Mouse (Mus musculus): ENCODE measurements around the gene Nsun2. TPM values are rescaled to one million over a fixed set of nuclear protein-coding genes. Genes with fewer than 3 reads are reported as not detected.

Gene Nsun2
- polyA plus RNA-seq, 1 experiment from 2014 or later: 125 TPM

- DNase-seq (ENCODE audit: low spot score, missing footprints) (no peak), ATAC-seq (ENCODE audit: low FRiP score) (no peak)
- Histone ChIP-seq H3K9me3 (ENCODE audit: control insufficient read depth, low read length) (no peaks in the 10 kb centered on the region), H3K27me3 (ENCODE audit: control insufficient read depth, insufficient read depth, low read length) (no peaks in the 10 kb centered on the region), H3K4me2 (no peak overlapping the region), H3K27ac (ENCODE audit: low read depth, low read length) (no peak overlapping the region), H3K4me3 (ENCODE audit: low read depth, low read length) (no peak overlapping the region), H3K36me3 (ENCODE audit: control insufficient read depth, insufficient read depth, low read length) (no peaks in the 10 kb centered on the region), H3K4me1 (ENCODE audit: control insufficient read depth, insufficient read depth, low read length) (peaks cover 5% of the 10 kb centered on the region), H3K9ac (ENCODE audit: low read length) (no peak overlapping the region)
- WGBS: 34% methylated on average over 8 of the region's 8 CpGs
Observed at GRCm38 (mm10) chr13:69555045-69555444, 21.5 kb downstream of the Nsun2 start.

GRCm38 (mm10) chr13:69555957-69556482, 22.5 kb downstream of the Nsun2 start:
- no peak overlapping the region for H3K27ac ChIP-seq (ENCODE audit: low read depth, low read length)
- no peaks in the 10 kb centered on the region for H3K9me3 ChIP-seq (ENCODE audit: control insufficient read depth, low read length)
- no peak overlapping the region for H3K4me3 ChIP-seq (ENCODE audit: low read depth, low read length)
- ATAC-seq (ENCODE audit: low FRiP score) (no peak), DNase-seq (ENCODE audit: low spot score, missing footprints) (no peak)
- H3K4me2 ChIP-seq: no peak overlapping the region
- peaks cover 5% of the 10 kb centered on the region for H3K4me1 ChIP-seq (ENCODE audit: control insufficient read depth, insufficient read depth, low read length)
- no peak overlapping the region for H3K9ac ChIP-seq (ENCODE audit: low read length)
- WGBS: 88% methylated on average over 6 of the region's 6 CpGs
- no peaks in the 10 kb centered on the region for H3K36me3 ChIP-seq (ENCODE audit: control insufficient read depth, insufficient read depth, low read length)
- no peaks in the 10 kb centered on the region for H3K27me3 ChIP-seq (ENCODE audit: control insufficient read depth, insufficient read depth, low read length)

- ATAC-seq (ENCODE audit: low FRiP score): no peak
- no peak for DNase-seq (ENCODE audit: low spot score, missing footprints)
- no peak overlapping the region for H3K4me3 ChIP-seq (ENCODE audit: low read depth, low read length)
Observed at GRCm38 (mm10) chr13:69556728-69557127, 23.2 kb downstream of the Nsun2 start.

GRCm38 (mm10) chr13:69558098-69558660, 24.6 kb downstream of the Nsun2 start:
- 81% methylated on average over 6 of the region's 6 CpGs for WGBS

More at GRCm38 (mm10) chr13:69556728-69557127, 23.2 kb downstream of the Nsun2 start:
- Histone ChIP-seq H3K9ac (ENCODE audit: low read length) (no peak overlapping the region), H3K4me1 (ENCODE audit: control insufficient read depth, insufficient read depth, low read length) (peaks cover 5% of the 10 kb centered on the region), H3K27me3 (ENCODE audit: control insufficient read depth, insufficient read depth, low read length) (no peaks in the 10 kb centered on the region), H3K36me3 (ENCODE audit: control insufficient read depth, insufficient read depth, low read length) (no peaks in the 10 kb centered on the region), H3K27ac (ENCODE audit: low read depth, low read length) (no peak overlapping the region), H3K9me3 (ENCODE audit: control insufficient read depth, low read length) (no peaks in the 10 kb centered on the region), H3K4me2 (no peak overlapping the region)

GRCm38 (mm10) chr13:69559291-69559961, 25.9 kb downstream of the Nsun2 start:
- H3K9me3 ChIP-seq (ENCODE audit: control insufficient read depth, low read length): no peaks in the 10 kb centered on the region
- H3K4me2 ChIP-seq: no peak overlapping the region
- no peak overlapping the region for H3K4me3 ChIP-seq (ENCODE audit: low read depth, low read length)
- peak overlapping the region; percentile 51; the same call in 1 of the 2 replicates for H3K27ac ChIP-seq (ENCODE audit: low read depth, low read length)
- peaks cover 5% of the 10 kb centered on the region for H3K4me1 ChIP-seq (ENCODE audit: control insufficient read depth, insufficient read depth, low read length)
- no peaks in the 10 kb centered on the region for H3K27me3 ChIP-seq (ENCODE audit: control insufficient read depth, insufficient read depth, low read length)
- ATAC-seq (ENCODE audit: low FRiP score): peak; percentile 75
- 41% methylated on average over 13 of the region's 13 CpGs for WGBS
- H3K36me3 ChIP-seq (ENCODE audit: control insufficient read depth, insufficient read depth, low read length): no peaks in the 10 kb centered on the region
- H3K9ac ChIP-seq (ENCODE audit: low read length): peak overlapping the region; percentile 36; the same call in 1 of the 2 replicates
- DNase-seq (ENCODE audit: low spot score, missing footprints): no peak

More at GRCm38 (mm10) chr13:69558098-69558660, 24.6 kb downstream of the Nsun2 start:
- peaks cover 5% of the 10 kb centered on the region for H3K4me1 ChIP-seq (ENCODE audit: control insufficient read depth, insufficient read depth, low read length)
- DNase-seq (ENCODE audit: low spot score, missing footprints) (no peak), ATAC-seq (ENCODE audit: low FRiP score) (no peak)
- no peaks in the 10 kb centered on the region for H3K27me3 ChIP-seq (ENCODE audit: control insufficient read depth, insufficient read depth, low read length)
- H3K9ac ChIP-seq (ENCODE audit: low read length): no peak overlapping the region
- H3K36me3 ChIP-seq (ENCODE audit: control insufficient read depth, insufficient read depth, low read length): no peaks in the 10 kb centered on the region
- no peak overlapping the region for H3K27ac ChIP-seq (ENCODE audit: low read depth, low read length)
- H3K4me2 ChIP-seq: no peak overlapping the region
- no peaks in the 10 kb centered on the region for H3K9me3 ChIP-seq (ENCODE audit: control insufficient read depth, low read length)
- no peak overlapping the region for H3K4me3 ChIP-seq (ENCODE audit: low read depth, low read length)

- Histone ChIP-seq H3K9ac (ENCODE audit: low read length) (no peak overlapping the region), H3K9me3 (ENCODE audit: control insufficient read depth, low read length) (no peaks in the 10 kb centered on the region), H3K4me1 (ENCODE audit: control insufficient read depth, insufficient read depth, low read length) (peaks cover 5% of the 10 kb centered on the region), H3K4me3 (ENCODE audit: low read depth, low read length) (no peak overlapping the region), H3K4me2 (no peak overlapping the region), H3K27me3 (ENCODE audit: control insufficient read depth, insufficient read depth, low read length) (no peaks in the 10 kb centered on the region), H3K27ac (ENCODE audit: low read depth, low read length) (no peak overlapping the region), H3K36me3 (ENCODE audit: control insufficient read depth, insufficient read depth, low read length) (no peaks in the 10 kb centered on the region)
- ATAC-seq (ENCODE audit: low FRiP score) (no peak), DNase-seq (ENCODE audit: low spot score, missing footprints) (no peak)
- 84% methylated on average over 9 of the region's 9 CpGs for WGBS
Observed at GRCm38 (mm10) chr13:69562004-69562403, 28.5 kb downstream of the Nsun2 start.

- Histone ChIP-seq H3K36me3 (ENCODE audit: control insufficient read depth, insufficient read depth, low read length) (no peaks in the 10 kb centered on the region), H3K9me3 (ENCODE audit: control insufficient read depth, low read length) (no peaks in the 10 kb centered on the region), H3K27ac (ENCODE audit: low read depth, low read length) (no peak overlapping the region), H3K4me2 (no peak overlapping the region), H3K4me3 (ENCODE audit: low read depth, low read length) (no peak overlapping the region), H3K9ac (ENCODE audit: low read length) (no peak overlapping the region), H3K4me1 (ENCODE audit: control insufficient read depth, insufficient read depth, low read length) (peaks cover 5% of the 10 kb centered on the region), H3K27me3 (ENCODE audit: control insufficient read depth, insufficient read depth, low read length) (no peaks in the 10 kb centered on the region)
- DNase-seq (ENCODE audit: low spot score, missing footprints): no peak
- 81% methylated on average over 12 of the region's 12 CpGs for WGBS
- no peak for ATAC-seq (ENCODE audit: low FRiP score)
Observed at GRCm38 (mm10) chr13:69562654-69563574, 29.4 kb downstream of the Nsun2 start.

- DNase-seq (ENCODE audit: low spot score, missing footprints): no peak
- Histone ChIP-seq H3K27me3 (ENCODE audit: control insufficient read depth, insufficient read depth, low read length) (no peaks in the 10 kb centered on the region), H3K9me3 (ENCODE audit: control insufficient read depth, low read length) (no peaks in the 10 kb centered on the region), H3K27ac (ENCODE audit: low read depth, low read length) (no peak overlapping the region), H3K4me2 (no peak overlapping the region), H3K36me3 (ENCODE audit: control insufficient read depth, insufficient read depth, low read length) (no peaks in the 10 kb centered on the region), H3K9ac (ENCODE audit: low read length) (no peak overlapping the region), H3K4me3 (ENCODE audit: low read depth, low read length) (no peak overlapping the region), H3K4me1 (ENCODE audit: control insufficient read depth, insufficient read depth, low read length) (peaks cover 5% of the 10 kb centered on the region)
- 89% methylated on average over 3 of the region's 3 CpGs for WGBS
- ATAC-seq (ENCODE audit: low FRiP score): no peak
Observed at GRCm38 (mm10) chr13:69563905-69564304, 30.4 kb downstream of the Nsun2 start.

Measured in midbrain, embryonic 11.5 days (tissue).